Mouse (Mus musculus): ENCODE data around the gene Pycr2. TPM values are rescaled to one million over a fixed set of nuclear protein-coding genes. Genes with fewer than 3 reads are reported as not detected.
"Not testable (repeated sequence)": the region's sequence is repeated elsewhere in the genome, so short reads cannot be mapped to it uniquely, and the experiment has no call there.

Pycr2 gene
- 31.1 and 35.0 TPM in 2 replicates for polyA plus RNA-seq (2012; rRNA removed)

- under 1% methylated on average over 52 of the region's 52 CpGs for WGBS
- DNase-seq (ENCODE audit: low read depth, low spot score): peak; percentile 73
Measured at GRCm38 (mm10) chr1:180904039-180904814, at the start of gene Pycr2. TSS of gene Pycr2 (plus strand) at chr1:180904293.

- no peak for DNase-seq (ENCODE audit: low read depth, low spot score)
Measured at GRCm38 (mm10) chr1:180858763-180859162, 45.3 kb upstream of the Pycr2 start.

GRCm38 (mm10) chr1:180860030-180860429, 44.1 kb upstream of the Pycr2 start:
- WGBS: 87% methylated on average over 6 of the region's 6 CpGs
- no peak for DNase-seq (ENCODE audit: low read depth, low spot score)

- no peak for DNase-seq (ENCODE audit: low read depth, low spot score)
- 0% methylated on average over 1 of the region's 1 CpGs for WGBS
Measured at GRCm38 (mm10) chr1:180863606-180864005, 40.5 kb upstream of the Pycr2 start.

- WGBS: 94% methylated on average over 7 of the region's 7 CpGs
- no peak for DNase-seq (ENCODE audit: low read depth, low spot score)
Measured at GRCm38 (mm10) chr1:180866001-180866400, 38.1 kb upstream of the Pycr2 start.

GRCm38 (mm10) chr1:180870122-180870650, 33.9 kb upstream of the Pycr2 start:
- 30% methylated on average over 13 of the region's 13 CpGs for WGBS
- no peak for DNase-seq (ENCODE audit: low read depth, low spot score)

GRCm38 (mm10) chr1:180873861-180874484, 30.1 kb upstream of the Pycr2 start:
- 17% methylated on average over 9 of the region's 9 CpGs for WGBS
- no peak for DNase-seq (ENCODE audit: low read depth, low spot score)

- WGBS: 84% methylated on average over 2 of the region's 2 CpGs
- DNase-seq (ENCODE audit: low read depth, low spot score): no peak
Measured at GRCm38 (mm10) chr1:180874615-180875014, 29.5 kb upstream of the Pycr2 start.

GRCm38 (mm10) chr1:180875126-180875525, 29.0 kb upstream of the Pycr2 start:
- no peak for DNase-seq (ENCODE audit: low read depth, low spot score)
- 85% methylated on average over 9 of the region's 9 CpGs for WGBS

- 77% methylated on average over 4 of the region's 4 CpGs for WGBS
- no peak for DNase-seq (ENCODE audit: low read depth, low spot score)
Measured at GRCm38 (mm10) chr1:180877466-180877865, 26.6 kb upstream of the Pycr2 start.

GRCm38 (mm10) chr1:180881768-180882167, 22.3 kb upstream of the Pycr2 start:
- WGBS: 50% methylated on average over 3 of the region's 3 CpGs
- no peak for DNase-seq (ENCODE audit: low read depth, low spot score)

- WGBS: 66% methylated on average over 7 of the region's 7 CpGs
- no peak for DNase-seq (ENCODE audit: low read depth, low spot score)
Measured at GRCm38 (mm10) chr1:180883731-180884130, 20.4 kb upstream of the Pycr2 start.

- 84% methylated on average over 9 of the region's 9 CpGs for WGBS
- DNase-seq (ENCODE audit: low read depth, low spot score): no peak
Measured at GRCm38 (mm10) chr1:180884484-180884883, 19.6 kb upstream of the Pycr2 start.

GRCm38 (mm10) chr1:180888556-180889042, 15.5 kb upstream of the Pycr2 start:
- no peak for DNase-seq (ENCODE audit: low read depth, low spot score)
- 5% methylated on average over 13 of the region's 13 CpGs for WGBS

- WGBS: 76% methylated on average over 7 of the region's 7 CpGs
- no peak for DNase-seq (ENCODE audit: low read depth, low spot score)
Measured at GRCm38 (mm10) chr1:180889172-180889571, 14.9 kb upstream of the Pycr2 start.

- DNase-seq (ENCODE audit: low read depth, low spot score): no peak
- WGBS: 61% methylated on average over 6 of the region's 6 CpGs
Measured at GRCm38 (mm10) chr1:180889841-180890240, 14.3 kb upstream of the Pycr2 start.

GRCm38 (mm10) chr1:180892808-180893207, 11.3 kb upstream of the Pycr2 start, which contains the start of gene Lefty2:
TSS of gene Lefty2 (plus strand) at chr1:180893108.
- no peak for DNase-seq (ENCODE audit: low read depth, low spot score)
- WGBS: 73% methylated on average over 10 of the region's 10 CpGs

- not testable (repeated sequence) for DNase-seq (ENCODE audit: low read depth, low spot score)
- WGBS: 17% methylated on average over 45 of the region's 51 CpGs
Measured at GRCm38 (mm10) chr1:180894088-180894987, 9.8 kb upstream of the Pycr2 start.

- DNase-seq (ENCODE audit: low read depth, low spot score): no peak
- WGBS: 2% methylated on average over 4 of the region's 4 CpGs
Measured at GRCm38 (mm10) chr1:180901107-180901506, 3.0 kb upstream of the Pycr2 start.

GRCm38 (mm10) chr1:180902915-180903314, 1.2 kb upstream of the Pycr2 start:
- WGBS: 21% methylated on average over 5 of the region's 5 CpGs
- DNase-seq (ENCODE audit: low read depth, low spot score): no peak

Data from large intestine, adult 2 months (tissue).